Comparison of ENCODE assay signal across 8 mouse cellular contexts in genomic region chr15:101047194-101047555, GRCm38 (mm10). TPM values are rescaled to one million over a fixed set of nuclear protein-coding genes. Genes with fewer than 3 reads are reported as not detected.
DNase-seq lines count a peak whose midpoint lies in the region; ATAC-seq lines count a peak whose summit lies in the region.

Gene Gm47841, minus strand, starts transcription at chr15:101047397.

- no peak for DNase-seq in kidney, postnatal 36 days
- DNase-seq in frontal cortex, postnatal 10 days (ENCODE audit: low spot score in 2 of 2) = no peak
- DNase-seq in cerebellum, postnatal 4 days (ENCODE audit: low spot score in 2 of 2) = no peak
- DNase-seq in cerebellum, adult 11 months = no peak

- H3K4me3 ChIP-seq in kidney, embryonic 16.5 days (ENCODE audit: low read length) = peak within 1 kb of the TSS; percentile 54
- H3K4me3 ChIP-seq in forebrain, embryonic 13.5 days = peak within 1 kb of the TSS; percentile 53
- peak within 1 kb of the TSS; percentile 63 for H3K4me3 ChIP-seq in intestine, embryonic 16.5 days (ENCODE audit: low read length)
- peak within 1 kb of the TSS; percentile 56 for H3K4me3 ChIP-seq in midbrain, embryonic 16.5 days (ENCODE audit: low read depth, low read length)

- H3K4me2 ChIP-seq in kidney, embryonic 16.5 days (replicated peaks; ENCODE audit: low read depth, low read length) = peak within 1 kb of the TSS; percentile 99
- H3K4me2 ChIP-seq in forebrain, embryonic 13.5 days = peak within 1 kb of the TSS; percentile 98
- peak within 1 kb of the TSS; percentile 100 for H3K4me2 ChIP-seq in intestine, embryonic 16.5 days (ENCODE audit: low read depth, low read length)
- H3K4me2 ChIP-seq in midbrain, embryonic 16.5 days (ENCODE audit: low read length) = peak within 1 kb of the TSS; percentile 100

- H3K4me1 ChIP-seq in kidney, embryonic 16.5 days (ENCODE audit: insufficient read depth, low read length) = peaks cover 21% of the 10 kb centered on the region
- peaks cover 17% of the 10 kb centered on the region for H3K4me1 ChIP-seq in forebrain, embryonic 13.5 days
- peaks cover 16% of the 10 kb centered on the region for H3K4me1 ChIP-seq in intestine, embryonic 16.5 days (ENCODE audit: control insufficient read depth, insufficient read depth, low read length)
- H3K4me1 ChIP-seq in midbrain, embryonic 16.5 days (ENCODE audit: control insufficient read depth, insufficient read depth, low read length) = peaks cover 11% of the 10 kb centered on the region

- WGBS in kidney, embryonic 16.5 days = 2% methylated on average over 23 of the region's 23 CpGs
- under 1% methylated on average over 23 of the region's 23 CpGs for WGBS in forebrain, embryonic 13.5 days
- 3% methylated on average over 23 of the region's 23 CpGs for WGBS in intestine, embryonic 16.5 days
- WGBS in midbrain, embryonic 16.5 days = 2% methylated on average over 23 of the region's 23 CpGs

- H3K27me3 ChIP-seq in kidney, embryonic 16.5 days (ENCODE audit: insufficient read depth, low read length) = peaks cover 62% of the 10 kb centered on the region
- peaks cover 86% of the 10 kb centered on the region for H3K27me3 ChIP-seq in forebrain, embryonic 13.5 days
- peaks cover 49% of the 10 kb centered on the region for H3K27me3 ChIP-seq in intestine, embryonic 16.5 days (replicated peaks; ENCODE audit: control insufficient read depth, insufficient read depth, low read length)
- H3K27me3 ChIP-seq in midbrain, embryonic 16.5 days (ENCODE audit: control insufficient read depth, insufficient read depth, low read depth, low read length) = peaks cover 58% of the 10 kb centered on the region

- H3K27ac ChIP-seq in kidney, embryonic 16.5 days (ENCODE audit: low read length) = no peak within 1 kb of the TSS
- no peak within 1 kb of the TSS for H3K27ac ChIP-seq in forebrain, embryonic 13.5 days
- H3K27ac ChIP-seq in intestine, embryonic 16.5 days (ENCODE audit: low read length) = no peak within 1 kb of the TSS
- H3K27ac ChIP-seq in midbrain, embryonic 16.5 days (ENCODE audit: low read length) = no peak within 1 kb of the TSS

- ATAC-seq in kidney, embryonic 16.5 days (ENCODE audit: low FRiP score, low TSS enrichment) = peak; percentile 39; the same call in 1 of the 2 replicates
- ATAC-seq in forebrain, embryonic 13.5 days = peak; percentile 31; the same call in 1 of the 2 replicates
- no peak; the same call in 1 of the 2 replicates for ATAC-seq in intestine, embryonic 16.5 days
- no peak for ATAC-seq in midbrain, embryonic 16.5 days

- peaks cover 7% of the 10 kb centered on the region; the same call in 1 of the 2 replicates for H3K36me3 ChIP-seq in kidney, embryonic 16.5 days (ENCODE audit: insufficient read depth, low read length)
- no peaks in the 10 kb centered on the region for H3K36me3 ChIP-seq in forebrain, embryonic 13.5 days (ENCODE audit: poor library complexity, severe bottlenecking)
- no peaks in the 10 kb centered on the region for H3K36me3 ChIP-seq in intestine, embryonic 16.5 days (ENCODE audit: control insufficient read depth, insufficient read depth, low read length)
- no peaks in the 10 kb centered on the region for H3K36me3 ChIP-seq in midbrain, embryonic 16.5 days (ENCODE audit: control insufficient read depth, insufficient read depth, low read length)

- peak within 1 kb of the TSS; percentile 61 for H3K9ac ChIP-seq in kidney, embryonic 16.5 days (replicated peaks; ENCODE audit: low read length)
- H3K9ac ChIP-seq in forebrain, embryonic 13.5 days = peak within 1 kb of the TSS; percentile 67
- H3K9ac ChIP-seq in intestine, embryonic 16.5 days (ENCODE audit: low read depth, low read length) = peak within 1 kb of the TSS; percentile 67
- H3K9ac ChIP-seq in midbrain, embryonic 16.5 days (ENCODE audit: low read depth, low read length) = peak within 1 kb of the TSS; percentile 72

- no peaks in the 10 kb centered on the region for H3K9me3 ChIP-seq in kidney, embryonic 16.5 days (ENCODE audit: low read length)
- no peaks in the 10 kb centered on the region for H3K9me3 ChIP-seq in forebrain, embryonic 13.5 days (replicated peaks)
- no peaks in the 10 kb centered on the region for H3K9me3 ChIP-seq in intestine, embryonic 16.5 days (ENCODE audit: control insufficient read depth, low read length)
- H3K9me3 ChIP-seq in midbrain, embryonic 16.5 days (replicated peaks; ENCODE audit: control insufficient read depth, low read length, poor library complexity, severe bottlenecking) = no peaks in the 10 kb centered on the region

RNA-seq across cellular contexts. Expression of gene Gm47841, which starts in this region (rescaled TPM):
- polyA plus RNA-seq in kidney, embryonic 16.5 days (2015; fragmentation: Nextera tagmentation; extraction: Ambion mirVana) = not detected in 2 replicates
- polyA plus RNA-seq in forebrain, embryonic 13.5 days (2015; fragmentation: Nextera tagmentation; extraction: Ambion mirVana) = not detected in 2 replicates
- not detected in 2 replicates for polyA plus RNA-seq in intestine, embryonic 16.5 days (2015; fragmentation: Nextera tagmentation; extraction: Ambion mirVana)
- polyA plus RNA-seq in midbrain, embryonic 16.5 days (2015; fragmentation: Nextera tagmentation; extraction: Ambion mirVana) = not detected in 2 replicates

Comparison
In these comparisons a context has a peak if more than half of its experiments do, and no peak if none do; other contexts are left out.
1. Peak in ATAC-seq, H3K4me3 ChIP-seq, H3K9ac ChIP-seq and H3K4me2 ChIP-seq in kidney, embryonic 16.5 days; RNA of the gene not detected or under 1 TPM.
2. Peak in ATAC-seq, H3K4me3 ChIP-seq, H3K9ac ChIP-seq and H3K4me2 ChIP-seq in forebrain, embryonic 13.5 days; RNA of the gene not detected or under 1 TPM.